Mouse (Mus musculus) cerebellum, adult 8-10 months (tissue): Measurements from ENCODE around the gene Oit1.

Experiments
- DNase-seq: peaks from one replicate; pipeline ENCODE4 v3.0.0; 2022

The Oit1 gene

GRCm38 (mm10) chr14:8334511-8334910 lies 44.0 kb downstream of the Oit1 start:
- no peak for DNase-seq

GRCm38 (mm10) chr14:8332314-8333252 lies 46.0 kb downstream of the Oit1 start:
- no peak for DNase-seq

- peak; percentile 87 for DNase-seq
Observed at GRCm38 (mm10) chr14:8331307-8331905, 47.1 kb downstream of the Oit1 start.

- no peak for DNase-seq
Observed at GRCm38 (mm10) chr14:8330390-8330789, 48.2 kb downstream of the Oit1 start.

GRCm38 (mm10) chr14:8329552-8329951 lies 49.0 kb downstream of the Oit1 start:
- no peak for DNase-seq

- no peak for DNase-seq
Observed at GRCm38 (mm10) chr14:8327371-8327770, 51.2 kb downstream of the Oit1 start.

- no peak for DNase-seq
Observed at GRCm38 (mm10) chr14:8326961-8327360, 51.6 kb downstream of the Oit1 start.

- no peak for DNase-seq
Observed at GRCm38 (mm10) chr14:8325746-8326145, 52.8 kb downstream of the Oit1 start.

GRCm38 (mm10) chr14:8320528-8320927 lies 58.0 kb downstream of the Oit1 start:
- DNase-seq, result no peak

- DNase-seq, result no peak
Observed at GRCm38 (mm10) chr14:8317194-8318097, 61.1 kb downstream of the Oit1 start, which contains the start of gene Fam107a. Fam107a (minus strand) TSS chr14:8318023.

- DNase-seq, result no peak
Observed at GRCm38 (mm10) chr14:8316366-8317193, 62.0 kb downstream of the Oit1 start.

GRCm38 (mm10) chr14:8315169-8315568 lies 63.4 kb downstream of the Oit1 start:
- DNase-seq, result no peak

- DNase-seq, result no peak
Observed at GRCm38 (mm10) chr14:8314536-8314935, 64.0 kb downstream of the Oit1 start.

GRCm38 (mm10) chr14:8313877-8314276 lies 64.7 kb downstream of the Oit1 start:
- DNase-seq, result no peak

GRCm38 (mm10) chr14:8309621-8310141 lies 68.9 kb downstream of the Oit1 start:
- no peak for DNase-seq

- no peak for DNase-seq
Observed at GRCm38 (mm10) chr14:8308650-8309049, 69.9 kb downstream of the Oit1 start.

GRCm38 (mm10) chr14:8306884-8307283 lies 71.7 kb downstream of the Oit1 start:
- DNase-seq, result no peak

- no peak for DNase-seq
Observed at GRCm38 (mm10) chr14:8305014-8305413, 73.5 kb downstream of the Oit1 start.

- no peak for DNase-seq
Observed at GRCm38 (mm10) chr14:8304082-8304481, 74.5 kb downstream of the Oit1 start.

GRCm38 (mm10) chr14:8302687-8303086 lies 75.9 kb downstream of the Oit1 start:
- no peak for DNase-seq

- DNase-seq, result peak; percentile 65
Observed at GRCm38 (mm10) chr14:8300281-8300680, 78.3 kb downstream of the Oit1 start.
